Mouse (Mus musculus): Measurements from ENCODE around the gene Gm21788. TPM values are rescaled to one million over a fixed set of nuclear protein-coding genes. Genes with fewer than 3 reads are reported as not detected.
"Not testable (repeated sequence)": the region's sequence is repeated elsewhere in the genome, so short reads cannot be mapped to it uniquely, and the experiment has no call there.

Gm21788 gene
- not detected in 2 replicates for polyA plus RNA-seq (2012; rRNA removed)

DNA sequence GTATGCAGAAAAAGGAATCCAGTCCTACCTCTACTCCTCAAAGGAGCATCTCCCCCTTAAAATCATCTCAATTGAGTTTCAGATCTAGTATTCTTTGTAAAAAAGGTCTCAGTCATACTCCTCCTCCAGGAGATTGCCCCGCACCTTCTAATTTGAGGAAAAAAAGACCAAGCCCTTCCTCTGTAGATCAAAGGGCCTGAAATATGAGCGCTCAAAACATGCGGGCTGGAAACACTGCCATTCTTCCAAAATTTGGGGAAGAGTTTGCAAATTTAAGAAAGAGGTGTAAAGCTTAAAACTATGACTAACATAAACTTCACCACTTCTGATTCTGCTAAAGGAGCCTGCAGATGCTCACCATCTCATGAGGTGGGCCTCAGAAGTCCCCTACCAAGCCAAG is at the start of gene Gm21788:
Gene Gm21788 (plus strand): TSS at position 301 of the 400 bp plus-strand sequence.
- no CpG with 5 or more reads among the region's 3 CpGs for WGBS
- H3K27me3 ChIP-seq (ENCODE audit: control insufficient read depth, insufficient read depth, low read length); H3K27ac ChIP-seq (ENCODE audit: insufficient read depth, low read length); H3K4me1 ChIP-seq (ENCODE audit: control insufficient read depth, insufficient read depth, low read length); H3K4me3 ChIP-seq (replicated peaks; ENCODE audit: insufficient read depth, low read depth, low read length); DNase-seq: not testable (repeated sequence)

Other genes with a start within 250 kb of the Gm21788 start
- not detected in 2 replicates for gene Gm21244, start 235.7 kb upstream of the Gm21788 start, polyA plus RNA-seq (2012; rRNA removed)
- gene Gm28998, start 151.2 kb upstream of the Gm21788 start, polyA plus RNA-seq (2012; rRNA removed): not detected in 2 replicates
- not detected in 2 replicates for gene Gm20826, start 233.5 kb downstream of the Gm21788 start, polyA plus RNA-seq (2012; rRNA removed)